Mouse (Mus musculus): ENCODE data around the gene Mvb12b.

GRCm38 (mm10) chr2:33754980-33755632 is 132.6 kb downstream of the Mvb12b start:
- no peak for TF ChIP-seq MYOG (IDR thresholded peaks at IDR 0.05; ENCODE audit: control insufficient read depth, extremely low read depth, insufficient read length)
- no peak for TF ChIP-seq CTCF (IDR thresholded peaks at IDR 0.05; ENCODE audit: control insufficient read depth, insufficient read depth, insufficient read length)
- TF ChIP-seq MAX (IDR thresholded peaks at IDR 0.05), result no peak
- no peak for TF ChIP-seq USF1 (IDR thresholded peaks at IDR 0.05; ENCODE audit: low read depth)
- no peak for TF ChIP-seq CEBPB (IDR thresholded peaks at IDR 0.05; ENCODE audit: low read depth)
- no peak for TF ChIP-seq MYOD1 (IDR thresholded peaks at IDR 0.05; ENCODE audit: control insufficient read depth, insufficient read length, low read depth)
